8 mouse cellular contexts compared by ENCODE assay signal in the genomic region with DNA sequence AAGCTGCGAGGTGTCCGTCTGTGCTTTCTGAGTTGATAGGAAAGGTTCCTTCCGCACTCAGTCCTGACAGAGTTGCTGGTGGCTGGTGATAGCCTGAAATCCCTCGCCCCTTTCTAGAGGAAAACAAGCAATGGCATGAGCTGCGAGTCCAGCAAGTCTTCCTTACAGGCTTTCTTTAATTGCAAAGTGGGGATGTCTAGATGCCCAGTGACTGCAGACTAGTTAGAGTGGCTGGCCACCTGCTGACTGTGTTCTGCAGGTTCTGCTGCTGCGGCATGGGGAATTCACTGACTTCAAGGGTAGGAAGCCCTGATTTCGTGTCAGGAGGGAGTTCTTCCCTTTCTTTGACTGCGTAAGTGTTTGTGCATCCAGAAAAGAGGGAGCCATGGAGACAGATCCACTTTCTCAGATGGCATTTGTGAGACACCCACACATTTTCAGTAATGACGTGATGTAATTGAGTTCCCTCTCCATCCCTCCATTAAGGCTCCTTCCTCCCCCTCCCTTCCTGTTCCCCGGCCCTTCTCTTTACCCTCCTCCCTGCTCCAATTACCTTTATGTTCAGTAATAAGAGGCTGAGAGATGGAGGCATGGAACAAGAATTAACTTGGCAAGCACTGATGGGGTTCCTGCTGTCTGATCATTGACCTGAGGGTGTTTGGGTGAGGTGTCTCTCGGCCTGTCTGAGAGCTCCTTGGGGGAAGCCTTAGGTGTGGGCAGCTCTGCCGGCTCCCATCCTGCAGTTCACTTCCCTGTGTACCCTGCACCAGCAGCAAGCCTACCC. TPM values are rescaled to one million over a fixed set of nuclear protein-coding genes. Genes with fewer than 3 reads are reported as not detected.
DNase-seq lines count a peak whose midpoint lies in the region; ATAC-seq and TF ChIP-seq lines count a peak whose summit lies in the region.

No protein-coding gene starts in this region.

- H3K27ac ChIP-seq in lung, embryonic 14.5 days (ENCODE audit: low read depth), result no peak overlapping the region; the same call in 1 of the 2 replicates
- H3K27ac ChIP-seq in heart, embryonic 14.5 days (replicated peaks in 1 of 2; ENCODE audit: control insufficient read depth in 1 of 2, insufficient read depth in 1 of 2, low read depth in 2 of 2, low read length in 2 of 2), result peak overlapping the region; percentile 68

- ATAC-seq in lung, embryonic 14.5 days (ENCODE audit: insufficient read depth), result 0 out of 2 replicates have a peak, but pooled peaks have one; percentile 6
- no peak for ATAC-seq in heart, embryonic 14.5 days (ENCODE audit: insufficient number of reproducible peaks, insufficient read depth, low FRiP score, low read depth)

- DNase-seq in lung, embryonic 14.5 days, result no peak
- no peak for DNase-seq in lung, postnatal 10 days
- DNase-seq in layer of hippocampus, adult 9-10 months (ENCODE audit: low spot score), result peak; percentile 53
- peak; percentile 50 to 80 for DNase-seq in right cerebral cortex, postnatal 10 days (ENCODE audit: low spot score in 2 of 2)
- DNase-seq in ovary, postnatal 10 days (ENCODE audit: low spot score), result no peak
- no peak for DNase-seq in T-cell, adult 2 months (ENCODE audit: low spot score)
- DNase-seq in lung, adult 18-20 months, result no peak

- no peaks in the 10 kb centered on the region for H3K27me3 ChIP-seq in lung, embryonic 14.5 days (ENCODE audit: insufficient read depth, low read length)
- H3K27me3 ChIP-seq in heart, embryonic 14.5 days (ENCODE audit: control insufficient read depth, insufficient read depth, low read length), result no peaks in the 10 kb centered on the region

- peaks cover 31% of the 10 kb centered on the region; the same call in 1 of the 2 replicates for H3K36me3 ChIP-seq in lung, embryonic 14.5 days (ENCODE audit: insufficient read depth)
- H3K36me3 ChIP-seq in heart, embryonic 14.5 days (ENCODE audit: control insufficient read depth, insufficient read depth, low read length), result peaks cover 33% of the 10 kb centered on the region

- WGBS in lung, embryonic 14.5 days, result 70% methylated on average over 12 of the region's 12 CpGs
- WGBS in heart, embryonic 14.5 days, result 65% methylated on average over 12 of the region's 12 CpGs

- H3K4me1 ChIP-seq in lung, embryonic 14.5 days (ENCODE audit: insufficient read depth), result no peaks in the 10 kb centered on the region
- H3K4me1 ChIP-seq in heart, embryonic 14.5 days (ENCODE audit: control insufficient read depth in 2 of 2, insufficient read depth in 2 of 2, low read length in 2 of 2), result no peaks in the 10 kb centered on the region; a peak in 1 of 4 replicates

- no peaks in the 10 kb centered on the region for H3K9me3 ChIP-seq in lung, embryonic 14.5 days (ENCODE audit: low read depth, low read length)
- no peaks in the 10 kb centered on the region for H3K9me3 ChIP-seq in heart, embryonic 14.5 days (ENCODE audit: control insufficient read depth, low read length)

- no peak overlapping the region for H3K4me3 ChIP-seq in lung, embryonic 14.5 days (ENCODE audit: low read depth, low read length)
- H3K4me3 ChIP-seq in heart, embryonic 14.5 days (ENCODE audit: control insufficient read depth in 1 of 2, insufficient read depth in 1 of 2, low read depth in 1 of 2, low read length in 2 of 2), result no peak overlapping the region

- no peak for TF ChIP-seq CTCF in lung, embryonic 14.5 days (IDR thresholded peaks at IDR 0.05; ENCODE audit: low read depth)

- no peak overlapping the region for H3K9ac ChIP-seq in lung, embryonic 14.5 days
- H3K9ac ChIP-seq in heart, embryonic 14.5 days (ENCODE audit: low read length), result no peak overlapping the region

- H3K4me2 ChIP-seq in lung, embryonic 14.5 days, result no peak overlapping the region
- H3K4me2 ChIP-seq in heart, embryonic 14.5 days (ENCODE audit: low read length), result no peak overlapping the region

RNA-seq across cellular contexts. Expression of a gene that starts 12.5 kb away (rescaled TPM):
- 53.3 and 57.3 TPM in 2 replicates for polyA plus RNA-seq in lung, embryonic 14.5 days (2014; fragmentation: Nextera tagmentation; extraction: Ambion mirVana)
- polyA plus RNA-seq in heart, embryonic 14.5 days (2014; fragmentation: Nextera tagmentation; extraction: Ambion mirVana), result 49.7 and 51.0 TPM in 2 replicates

RNA-seq across cellular contexts. Expression of a gene that starts 12.5 kb away (rescaled TPM):
- polyA plus RNA-seq in lung, embryonic 14.5 days (2014; fragmentation: Nextera tagmentation; extraction: Ambion mirVana), result 51.5 and 53.2 TPM in 2 replicates
- 42.1 and 42.6 TPM in 2 replicates for polyA plus RNA-seq in heart, embryonic 14.5 days (2014; fragmentation: Nextera tagmentation; extraction: Ambion mirVana)

RNA-seq across cellular contexts. Expression of a gene that starts 33.1 kb away (rescaled TPM):
- 90.5 and 96.7 TPM in 2 replicates for polyA plus RNA-seq in lung, embryonic 14.5 days (2014; fragmentation: Nextera tagmentation; extraction: Ambion mirVana)
- polyA plus RNA-seq in heart, embryonic 14.5 days (2014; fragmentation: Nextera tagmentation; extraction: Ambion mirVana), result 98.9 and 118 TPM in 2 replicates

RNA-seq across cellular contexts. Expression of a gene that starts 47.6 kb away (rescaled TPM):
- polyA plus RNA-seq in lung, embryonic 14.5 days (2014; fragmentation: Nextera tagmentation; extraction: Ambion mirVana), result 8.7 and 9.3 TPM in 2 replicates
- polyA plus RNA-seq in heart, embryonic 14.5 days (2014; fragmentation: Nextera tagmentation; extraction: Ambion mirVana), result 3.1 and 5.5 TPM in 2 replicates

RNA-seq across cellular contexts. Expression of a gene that starts 53.4 kb away (rescaled TPM):
- polyA plus RNA-seq in lung, embryonic 14.5 days (2014; fragmentation: Nextera tagmentation; extraction: Ambion mirVana), result 210 and 217 TPM in 2 replicates
- 262 and 266 TPM in 2 replicates for polyA plus RNA-seq in heart, embryonic 14.5 days (2014; fragmentation: Nextera tagmentation; extraction: Ambion mirVana)

Comparison
In these comparisons a context has a peak if more than half of its experiments do, and no peak if none do; other contexts are left out.
1. DNase-seq: peak in layer of hippocampus, adult 9-10 months (single experiment) and right cerebral cortex, postnatal 10 days (2 of 2); none in lung, embryonic 14.5 days (single experiment), lung, postnatal 10 days (single experiment), ovary, postnatal 10 days (single experiment), T-cell, adult 2 months (single experiment) and lung, adult 18-20 months (0 of 2).